Mouse (Mus musculus) hindbrain, embryonic 14.5 days (tissue): ENCODE results near the gene Ccdc106. TPM values are rescaled to one million over a fixed set of nuclear protein-coding genes. Genes with fewer than 3 reads are reported as not detected.
A peak's percentile ranks its signal among the peaks of the same experiment; 100 is the strongest.

Source experiments
- ATAC-seq: fragments of 200-750 bp; cut with Nextera tagmentation; 2 replicates; pipeline ENCODE4 v1.8.0; 2017; ENCODE audit warnings: moderate number of reproducible peaks, mild to moderate bottlenecking, moderate TSS enrichment, moderate library complexity; ENCODE audit not compliant: low FRiP score
- DNase-seq: peaks from one replicate; pipeline ENCODE4 v3.0.0-alpha.2; 2015; ENCODE audit warnings: low spot score
- H3K27ac ChIP-seq: fragments of 300-500 bp; sonication (generic); 2 replicates; pipeline ENCODE4 v1.5.1; 2014; ENCODE audit warnings: mild to moderate bottlenecking, moderate library complexity
- H3K27me3 ChIP-seq: fragments of 300-500 bp; sonication (generic); 2 replicates; pipeline ENCODE4 v1.6.1; 2014; ENCODE audit warnings: mild to moderate bottlenecking, low read length, mixed read lengths; ENCODE audit not compliant: control insufficient read depth, insufficient read depth
- H3K36me3 ChIP-seq: fragments of 300-500 bp; sonication (generic); replicated peaks from 2 replicates; pipeline ENCODE4 v1.6.1; 2014; ENCODE audit not compliant: control insufficient read depth, insufficient read depth
- H3K4me1 ChIP-seq: fragments of 300-500 bp; sonication (generic); replicated peaks from 2 replicates; pipeline ENCODE4 v1.6.1; 2014; ENCODE audit warnings: antibody characterized with exemption, low read length, mixed read lengths; ENCODE audit not compliant: control insufficient read depth, insufficient read depth
- H3K4me2 ChIP-seq: fragments of 300-500 bp; sonication (generic); replicated peaks from 2 replicates; pipeline ENCODE4 v1.6.1; 2014; ENCODE audit warnings: mild to moderate bottlenecking, moderate library complexity
- H3K4me3 ChIP-seq: fragments of 300-500 bp; sonication (generic); replicated peaks from 2 replicates; pipeline ENCODE4 v1.5.1; 2014; ENCODE audit warnings: mild to moderate bottlenecking, low read length
- H3K9ac ChIP-seq: fragments of 300-500 bp; sonication (generic); 2 replicates; pipeline ENCODE4 v1.6.1; 2014
- H3K9me3 ChIP-seq: fragments of 300-500 bp; sonication (generic); 2 replicates; pipeline ENCODE4 v1.6.1; 2016; ENCODE audit warnings: low read length; ENCODE audit not compliant: control insufficient read depth
- WGBS: fragments of 180-500 bp; shearing (Covaris S2); extraction: QIAGEN DNeasy Blood & Tissue Kit; methylation state at CpG from one replicate; pipeline ENCODE4 v1.1.7; 2014; 5-methylcytosine and 5-hydroxymethylcytosine counted together
- polyA plus RNA-seq: library from polyadenylated mRNA; unstranded; fragments of >200 nt; fragmentation: Nextera tagmentation; extraction: Ambion mirVana; gene quantifications from 2 replicates; pipeline ENCODE4 v1.2.1, GENCODE M21; 2014

Gene Ccdc106
- polyA plus RNA-seq, 1 experiment from 2014 or later: 53.3 TPM

- ATAC-seq: no peak
- no peak overlapping the region for H3K27ac ChIP-seq
- H3K4me2 ChIP-seq: no peak overlapping the region
- 97% methylated on average over 22 of the region's 22 CpGs for WGBS
- H3K27me3 ChIP-seq: no peaks in the 10 kb centered on the region
- H3K36me3 ChIP-seq: peaks cover 69% of the 10 kb centered on the region
- peaks cover 26% of the 10 kb centered on the region for H3K9me3 ChIP-seq
- DNase-seq: no peak
- H3K4me3 ChIP-seq: 0 out of 2 replicates have a peak overlapping the region, but pooled peaks have one; percentile 7
- H3K9ac ChIP-seq: no peak overlapping the region
- H3K4me1 ChIP-seq: no peaks in the 10 kb centered on the region
Measured at GRCm38 (mm10) chr7:5029543-5029942, 9.2 kb downstream of the Ccdc106 start.

- Histone ChIP-seq H3K4me2 (no peak overlapping the region), H3K27ac (no peak overlapping the region), H3K4me3 (0 out of 2 replicates have a peak overlapping the region, but pooled peaks have one; percentile 7), H3K4me1 (no peaks in the 10 kb centered on the region), H3K27me3 (no peaks in the 10 kb centered on the region), H3K36me3 (peaks cover 72% of the 10 kb centered on the region), H3K9me3 (peaks cover 26% of the 10 kb centered on the region), H3K9ac (no peak overlapping the region)
- 93% methylated on average over 21 of the region's 21 CpGs for WGBS
- DNase-seq (no peak), ATAC-seq (no peak)
Measured at GRCm38 (mm10) chr7:5029946-5030345, 9.6 kb downstream of the Ccdc106 start.

DNA sequence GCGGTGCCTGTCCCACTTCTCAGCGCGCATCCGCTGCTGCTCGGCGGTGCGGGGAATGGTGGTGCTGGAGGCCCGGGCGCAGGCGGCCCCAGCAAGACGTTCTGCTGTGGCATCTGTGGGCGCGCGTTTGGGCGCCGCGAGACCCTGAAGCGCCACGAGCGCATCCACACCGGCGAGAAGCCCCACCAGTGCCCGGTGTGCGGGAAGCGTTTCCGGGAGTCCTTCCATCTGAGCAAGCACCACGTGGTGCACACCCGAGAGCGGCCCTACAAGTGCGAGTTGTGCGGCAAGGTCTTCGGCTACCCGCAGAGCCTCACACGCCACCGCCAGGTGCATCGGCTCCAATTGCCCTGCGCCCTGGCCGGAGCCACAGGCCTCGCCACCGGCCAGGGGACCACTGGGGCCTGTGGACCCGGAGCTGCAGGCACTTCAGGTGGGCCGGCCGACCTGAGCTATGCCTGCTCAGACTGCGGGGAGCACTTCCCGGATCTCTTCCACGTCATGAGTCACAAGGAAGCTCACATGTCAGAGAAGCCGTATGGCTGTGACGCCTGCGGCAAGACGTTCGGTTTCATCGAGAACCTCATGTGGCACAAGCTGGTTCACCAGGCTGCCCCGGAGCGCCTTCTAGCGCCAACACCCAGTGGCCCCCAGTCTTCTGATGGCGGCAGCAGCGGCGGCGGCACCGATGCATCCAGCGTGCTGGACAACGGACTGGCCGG, 10.4 kb downstream of the Ccdc106 start:
- DNase-seq (no peak), ATAC-seq (no peak)
- Histone ChIP-seq H3K27me3 (no peaks in the 10 kb centered on the region), H3K4me1 (no peaks in the 10 kb centered on the region), H3K27ac (no peak overlapping the region), H3K9me3 (peaks cover 26% of the 10 kb centered on the region), H3K4me2 (no peak overlapping the region), H3K36me3 (peaks cover 80% of the 10 kb centered on the region), H3K9ac (no peak overlapping the region), H3K4me3 (no peak overlapping the region)
- WGBS: 82% methylated on average over 63 of the region's 63 CpGs

- Histone ChIP-seq H3K27ac (no peak overlapping the region), H3K9ac (no peak overlapping the region), H3K4me2 (no peak overlapping the region), H3K4me1 (no peaks in the 10 kb centered on the region), H3K36me3 (peaks cover 88% of the 10 kb centered on the region), H3K27me3 (no peaks in the 10 kb centered on the region), H3K9me3 (peaks cover 26% of the 10 kb centered on the region), H3K4me3 (no peak overlapping the region)
- 74% methylated on average over 46 of the region's 46 CpGs for WGBS
- ATAC-seq: no peak
- no peak for DNase-seq
Measured at GRCm38 (mm10) chr7:5031496-5031895, 11.1 kb downstream of the Ccdc106 start.

GRCm38 (mm10) chr7:5033818-5034217, 13.5 kb downstream of the Ccdc106 start, which contains the start of gene 4632433K11Rik:
4632433K11Rik (plus strand) TSS chr7:5034118.
- 94% methylated on average over 3 of the region's 3 CpGs for WGBS
- peaks cover 75% of the 10 kb centered on the region for H3K36me3 ChIP-seq
- ATAC-seq: no peak

GRCm38 (mm10) chr7:5035628-5036027, 15.3 kb downstream of the Ccdc106 start:
- Histone ChIP-seq H3K4me2 (no peak overlapping the region), H3K4me1 (peaks cover 13% of the 10 kb centered on the region; the same call in 1 of the 2 replicates), H3K4me3 (no peak overlapping the region), H3K9ac (no peak overlapping the region), H3K9me3 (peaks cover 12% of the 10 kb centered on the region), H3K36me3 (peaks cover 57% of the 10 kb centered on the region), H3K27me3 (no peaks in the 10 kb centered on the region), H3K27ac (no peak overlapping the region)
- WGBS: 97% methylated on average over 17 of the region's 17 CpGs
- ATAC-seq: no peak
- DNase-seq: no peak

More at GRCm38 (mm10) chr7:5033818-5034217, 13.5 kb downstream of the Ccdc106 start, which contains the start of gene 4632433K11Rik:
- Histone ChIP-seq H3K27me3 (no peaks in the 10 kb centered on the region), H3K4me2 (no peak within 1 kb of the TSS), H3K27ac (no peak within 1 kb of the TSS), H3K9ac (no peak within 1 kb of the TSS), H3K4me1 (peaks cover 11% of the 10 kb centered on the region; the same call in 1 of the 2 replicates), H3K9me3 (peaks cover 26% of the 10 kb centered on the region), H3K4me3 (no peak within 1 kb of the TSS)
- DNase-seq: no peak

- no peak overlapping the region for H3K9ac ChIP-seq
- no peak overlapping the region for H3K27ac ChIP-seq
- no peak for DNase-seq
- no peak overlapping the region for H3K4me2 ChIP-seq
- peaks cover 13% of the 10 kb centered on the region; the same call in 1 of the 2 replicates for H3K4me1 ChIP-seq
- peaks cover 6% of the 10 kb centered on the region for H3K9me3 ChIP-seq
- 97% methylated on average over 9 of the region's 9 CpGs for WGBS
- peaks cover 52% of the 10 kb centered on the region for H3K36me3 ChIP-seq
- no peak for ATAC-seq
- H3K4me3 ChIP-seq: no peak overlapping the region
- no peaks in the 10 kb centered on the region for H3K27me3 ChIP-seq
Measured at GRCm38 (mm10) chr7:5036136-5036535, 15.8 kb downstream of the Ccdc106 start.

DNA sequence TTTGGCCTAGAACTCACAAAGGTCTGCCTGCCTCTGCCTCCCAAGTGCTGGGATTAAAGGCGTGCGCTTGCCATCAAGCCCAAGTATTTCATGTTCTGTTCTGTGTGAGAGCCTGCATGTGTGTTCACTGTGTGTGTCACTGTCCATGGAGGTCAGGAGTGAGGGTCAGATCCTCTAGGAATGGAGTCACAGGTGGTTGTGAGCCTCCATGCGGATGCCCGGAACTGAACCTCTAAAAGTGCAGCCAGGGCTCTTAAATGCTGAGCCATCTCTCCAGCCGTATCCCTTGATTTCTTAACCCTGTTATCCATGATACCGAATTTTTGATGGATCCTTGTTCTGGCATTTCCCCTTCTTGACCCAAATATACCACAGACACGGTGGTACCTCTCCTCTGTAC, 16.7 kb downstream of the Ccdc106 start:
- Histone ChIP-seq H3K27me3 (no peaks in the 10 kb centered on the region), H3K9me3 (no peaks in the 10 kb centered on the region), H3K9ac (no peak overlapping the region), H3K27ac (peak overlapping the region; percentile 96; the same call in 1 of the 2 replicates), H3K36me3 (peaks cover 43% of the 10 kb centered on the region), H3K4me1 (peaks cover 13% of the 10 kb centered on the region; the same call in 1 of the 2 replicates), H3K4me3 (0 out of 2 replicates have a peak overlapping the region, but pooled peaks have one; percentile 51), H3K4me2 (peak overlapping the region; percentile 64; the same call in 1 of the 2 replicates)
- ATAC-seq: no peak
- no peak for DNase-seq
- WGBS: 90% methylated on average over 7 of the region's 7 CpGs

DNA sequence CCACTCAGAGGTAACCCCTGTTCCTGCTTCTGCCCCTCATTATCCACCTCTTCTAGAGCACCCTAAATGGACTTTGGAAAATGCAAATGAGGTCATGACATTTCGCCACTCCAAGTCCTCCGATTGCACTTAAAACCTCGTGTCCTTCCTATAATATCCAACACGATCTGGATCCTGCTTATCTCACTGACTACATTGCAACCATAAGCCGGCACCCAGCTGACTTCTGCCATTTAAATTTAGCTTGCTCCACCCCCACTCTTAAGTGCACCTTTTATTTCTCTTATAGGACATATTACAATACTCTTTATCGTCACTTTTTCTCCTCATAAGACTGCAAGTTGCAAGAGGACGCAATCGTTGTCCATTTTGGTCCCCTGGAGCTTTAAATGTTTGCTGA, 17.1 kb downstream of the Ccdc106 start:
- DNase-seq: no peak
- Histone ChIP-seq H3K36me3 (peaks cover 38% of the 10 kb centered on the region), H3K9me3 (no peaks in the 10 kb centered on the region), H3K9ac (no peak overlapping the region; the same call in 1 of the 2 replicates), H3K4me3 (peak overlapping the region; percentile 51), H3K27me3 (no peaks in the 10 kb centered on the region), H3K4me2 (peak overlapping the region; percentile 64), H3K27ac (peak overlapping the region; percentile 96; the same call in 1 of the 2 replicates), H3K4me1 (peaks cover 13% of the 10 kb centered on the region; the same call in 1 of the 2 replicates)
- ATAC-seq: no peak
- 92% methylated on average over 8 of the region's 8 CpGs for WGBS
